Mouse (Mus musculus): ENCODE measurements around the gene Xpnpep2.

- no peak for TF ChIP-seq EP300 (IDR thresholded peaks at IDR 0.05; ENCODE audit: low read depth)
- TF ChIP-seq CTCF (IDR thresholded peaks at IDR 0.05; ENCODE audit: low read depth) = no peak
Measured at GRCm38 (mm10) chrX:48143415-48144335, 35.1 kb downstream of the Xpnpep2 start.

Data from liver, postnatal 0 days (tissue).